ENCODE assay signal across 10 mouse cellular contexts in the genomic region with DNA sequence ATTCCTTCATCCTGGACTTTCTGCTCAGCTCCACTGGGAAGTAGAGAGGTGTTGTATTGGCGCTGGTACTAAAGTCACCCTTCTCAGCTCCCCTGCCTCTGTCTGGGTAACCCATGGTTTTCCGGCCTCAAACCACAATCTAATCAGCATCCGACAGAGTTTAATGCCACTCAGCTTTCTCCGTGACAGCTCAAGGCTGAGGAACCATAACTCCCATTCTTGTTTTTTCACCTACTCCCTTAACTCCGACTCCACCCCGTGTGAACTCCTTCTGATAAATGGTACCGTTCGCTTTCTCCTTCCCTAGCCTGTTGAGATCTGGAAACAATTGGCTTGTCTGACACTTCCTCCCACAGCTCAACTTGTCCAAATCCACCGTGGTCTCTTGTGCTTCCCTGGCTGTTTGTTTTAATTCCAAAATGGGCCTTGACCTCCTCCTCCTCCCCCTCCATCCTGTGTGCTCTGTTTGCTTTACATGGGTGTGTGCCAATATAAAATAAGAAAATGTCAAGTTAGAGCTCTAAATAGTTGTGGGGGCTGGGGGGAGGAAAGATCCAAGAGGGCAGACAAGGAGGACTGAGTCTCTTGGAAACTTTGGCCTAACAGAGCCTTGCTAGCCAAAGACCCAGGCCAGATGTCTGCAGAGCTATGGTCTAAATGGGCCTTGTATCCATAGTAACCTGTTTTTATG. TPM values are rescaled to one million over a fixed set of nuclear protein-coding genes. Genes with fewer than 3 reads are reported as not detected.
A peak's percentile ranks its signal among the peaks of the same experiment; 100 is the strongest.
DNase-seq lines count a peak whose midpoint lies in the region; ATAC-seq and TF ChIP-seq lines count a peak whose summit lies in the region.
"Had no signal": no experiment of that assay in that cellular context is flagged by ENCODE, and none has a peak within 500 bp of the region (broad histone marks: within the 10 kb centered on the region; RNA-seq: fewer than 3 reads in every experiment).

No protein-coding gene starts in this region.

- H3K36me3 ChIP-seq in heart, adult 2 months (ENCODE audit: control insufficient read depth, insufficient read depth, low read length): no peaks in the 10 kb centered on the region
- no peaks in the 10 kb centered on the region for H3K36me3 ChIP-seq in G1E (replicated peaks)
- H3K36me3 ChIP-seq in liver, embryonic 14.5 days (replicated peaks; ENCODE audit: control insufficient read depth, insufficient read depth, low read depth): no peaks in the 10 kb centered on the region
- H3K36me3 ChIP-seq: forebrain, embryonic 15.5 days had no signal

- H3K27me3 ChIP-seq in heart, adult 2 months (ENCODE audit: control insufficient read depth, insufficient read depth, low read length): no peaks in the 10 kb centered on the region
- H3K27me3 ChIP-seq in G1E (ENCODE audit: insufficient read depth, low read length): no peaks in the 10 kb centered on the region
- H3K27me3 ChIP-seq in liver, embryonic 14.5 days (ENCODE audit: control insufficient read depth, insufficient read depth, low read length): no peaks in the 10 kb centered on the region
- H3K27me3 ChIP-seq: CH12.LX; forebrain, embryonic 15.5 days had no signal

- TF ChIP-seq CTCF in heart, adult 2 months (IDR thresholded peaks at IDR 0.05): no peak
- TF ChIP-seq CTCF in G1E (IDR thresholded peaks at IDR 0.05; ENCODE audit: low read depth, low read length): no peak
- TF ChIP-seq CTCF in liver, embryonic 14.5 days (IDR thresholded peaks at IDR 0.05; ENCODE audit: low read depth): no peak

- TF ChIP-seq EP300 in heart, adult 2 months (IDR thresholded peaks at IDR 0.05; ENCODE audit: insufficient read depth, low read depth, low read length): no peak
- peak; percentile 76 for TF ChIP-seq EP300 in liver, embryonic 14.5 days (IDR thresholded peaks at IDR 0.05; ENCODE audit: low read depth)

- H3K9me3 ChIP-seq in G1E (replicated peaks): peaks cover 8% of the 10 kb centered on the region; the same call in 1 of the 2 replicates
- H3K9me3 ChIP-seq in liver, embryonic 14.5 days (ENCODE audit: control insufficient read depth, low read length): no peaks in the 10 kb centered on the region
- H3K9me3 ChIP-seq: forebrain, embryonic 15.5 days had no signal

- peak overlapping the region; percentile 31 for H3K27ac ChIP-seq in heart, adult 2 months
- H3K27ac ChIP-seq in liver, embryonic 14.5 days: peak overlapping the region; percentile 73
- H3K27ac ChIP-seq: forebrain, embryonic 15.5 days had no signal

- no peak for DNase-seq in heart, adult 2 months
- DNase-seq in heart, postnatal 25 days (ENCODE audit: low spot score): no peak
- DNase-seq in G1E (ENCODE audit: low spot score): no peak
- peak; percentile 36 for DNase-seq in forelimb bud, embryonic 11.5 days (ENCODE audit: low read depth, low spot score)
- DNase-seq in liver, embryonic 14.5 days (ENCODE audit: low read depth in 3 of 3, low spot score in 3 of 3): peak; percentile 52 to 57 (median 56)
- no peak for DNase-seq in gastrocnemius, adult 8-10 months (ENCODE audit: low spot score in 2 of 2)
- DNase-seq in frontal cortex, adult 2 months (ENCODE audit: extremely low spot score in 1 of 2, low spot score in 1 of 2): no peak
- DNase-seq in left cerebral cortex, adult 11 months (ENCODE audit: low spot score): no peak

- intact Hi-C loops in heart, adult 2 months (cut with DNase I): no loop called here
- intact Hi-C loops in heart, postnatal 25 days (cut with DNase I): no loop called here

- no peaks in the 10 kb centered on the region; the same call in 1 of the 2 replicates for H3K4me1 ChIP-seq in heart, adult 2 months (ENCODE audit: control insufficient read depth, insufficient read depth, low read length)
- H3K4me1 ChIP-seq in G1E (ENCODE audit: insufficient read depth, low read depth, low read length): peaks cover 3% of the 10 kb centered on the region; the same call in 1 of the 2 replicates
- peaks cover 27 to 39% of the 10 kb centered on the region in 2 experiments for H3K4me1 ChIP-seq in liver, embryonic 14.5 days (replicated peaks; ENCODE audit: control insufficient read depth in 2 of 2, insufficient read depth in 2 of 2, low read length in 1 of 2)
- H3K4me1 ChIP-seq: forebrain, embryonic 15.5 days had no signal

- no peak overlapping the region for H3K9ac ChIP-seq in heart, adult 2 months (ENCODE audit: low read depth, low read length)
- H3K9ac ChIP-seq in liver, embryonic 14.5 days (replicated peaks): peak overlapping the region; percentile 14
- H3K9ac ChIP-seq: forebrain, embryonic 15.5 days had no signal

- no peaks in the 10 kb centered on the region for H3K79me2 ChIP-seq in heart, adult 2 months (replicated peaks; ENCODE audit: control insufficient read depth, insufficient read depth, low read length)

- no peak for TF ChIP-seq POLR2A in heart, adult 2 months (IDR thresholded peaks at IDR 0.05; ENCODE audit: insufficient read depth, low read depth, low read length)

- ATAC-seq in G1E (ENCODE audit: extremely low read depth, insufficient number of reproducible peaks, low FRiP score, poor library complexity, severe bottlenecking): peak; percentile 70
- ATAC-seq in liver, embryonic 14.5 days (ENCODE audit: insufficient read depth): peak; percentile 86
- ATAC-seq: forebrain, embryonic 15.5 days had no signal

- WGBS in heart, adult 2 months: 32% methylated on average over 9 of the region's 9 CpGs
- WGBS in liver, embryonic 14.5 days (ENCODE audit: insufficient replicate concordance): 3% methylated on average over 9 of the region's 9 CpGs

- H3K4me3 ChIP-seq in heart, adult 2 months: no peak overlapping the region
- H3K4me3 ChIP-seq in G1E (ENCODE audit: low read depth, low read length): no peak overlapping the region
- H3K4me3 ChIP-seq in liver, embryonic 14.5 days (ENCODE audit: insufficient read depth in 1 of 2, low read depth in 2 of 2, low read length in 2 of 2): peak overlapping the region in 1 of 2 experiments; percentile 11; a peak in 1 of 4 replicates
- H3K4me3 ChIP-seq: forebrain, embryonic 15.5 days had no signal

- peak overlapping the region; percentile 60 for H3K4me2 ChIP-seq in liver, embryonic 14.5 days (ENCODE audit: low read depth)
- H3K4me2 ChIP-seq: forebrain, embryonic 15.5 days had no signal

RNA-seq across cellular contexts. Expression of a gene that starts 12.7 kb away (rescaled TPM):
- under 1 TPM; 0.60 to 0.64 TPM for total RNA-seq in heart, adult 2 months (2021)
- polyA plus RNA-seq in heart, adult 2 months (2012; rRNA removed): 0.96 and 1.7 TPM in 2 replicates
- total RNA-seq in heart, postnatal 25 days (2021): 1 to 10 TPM in 1 of 2 experiments, under 1 TPM in 1; 0.47 to 1.0 TPM
- total RNA-seq in G1E (2014; fragmentation: Nextera tagmentation): not detected in 2 replicates
- total RNA-seq in G1E (2017): not detected in 2 replicates
- polyA plus RNA-seq in G1E (2012): not detected in 2 replicates
- polyA plus RNA-seq in liver, embryonic 14.5 days (2012; rRNA removed): 0.31 and 0.63 TPM in 2 replicates
- polyA plus RNA-seq in liver, embryonic 14.5 days (2014; fragmentation: Nextera tagmentation; extraction: Ambion mirVana): 1.3 and 1.7 TPM in 2 replicates
- under 1 TPM in 2 of 4 experiments, not detected in 2; 0.34 to 0.39 TPM for total RNA-seq in gastrocnemius, adult 8-10 months (2022)
- polyA plus RNA-seq in frontal cortex, adult 2 months (2012; rRNA removed): 195 and 205 TPM in 2 replicates
- total RNA-seq: CH12.LX had no signal

Comparison
In these comparisons a context has a peak if more than half of its experiments do, and no peak if none do; other contexts are left out.
1. DNase-seq: peak in forelimb bud, embryonic 11.5 days (single experiment) and liver, embryonic 14.5 days (3 of 3); none in heart, adult 2 months (0 of 2), heart, postnatal 25 days (single experiment), G1E (single experiment), gastrocnemius, adult 8-10 months (0 of 2), frontal cortex, adult 2 months (0 of 2) and left cerebral cortex, adult 11 months (single experiment).